Mouse (Mus musculus): ENCODE measurements around the gene Vps26b. TPM values are rescaled to one million over a fixed set of nuclear protein-coding genes. Genes with fewer than 3 reads are reported as not detected.

Gene Vps26b
- total RNA-seq (2021), result 10 to 100 TPM; 33.3 to 35.2 TPM
- long read RNA-seq, experiment 1, transcript Vps26b-201 (6 exons, 3,575 nt), result major isoform, 42 of 53 reads
- long read RNA-seq, experiment 1, partial matches to known transcripts, result 4 of 53 reads
- long read RNA-seq, experiment 1, other reads (novel, unspliced or antisense), result 7 of 53 reads
- long read RNA-seq, experiment 2, transcript Vps26b-201 (6 exons, 3,575 nt), result major isoform, 31 of 35 reads
- long read RNA-seq, experiment 2, partial matches to known transcripts, result 2 of 35 reads
- long read RNA-seq, experiment 2, other reads (novel, unspliced or antisense), result 2 of 35 reads

DNA sequence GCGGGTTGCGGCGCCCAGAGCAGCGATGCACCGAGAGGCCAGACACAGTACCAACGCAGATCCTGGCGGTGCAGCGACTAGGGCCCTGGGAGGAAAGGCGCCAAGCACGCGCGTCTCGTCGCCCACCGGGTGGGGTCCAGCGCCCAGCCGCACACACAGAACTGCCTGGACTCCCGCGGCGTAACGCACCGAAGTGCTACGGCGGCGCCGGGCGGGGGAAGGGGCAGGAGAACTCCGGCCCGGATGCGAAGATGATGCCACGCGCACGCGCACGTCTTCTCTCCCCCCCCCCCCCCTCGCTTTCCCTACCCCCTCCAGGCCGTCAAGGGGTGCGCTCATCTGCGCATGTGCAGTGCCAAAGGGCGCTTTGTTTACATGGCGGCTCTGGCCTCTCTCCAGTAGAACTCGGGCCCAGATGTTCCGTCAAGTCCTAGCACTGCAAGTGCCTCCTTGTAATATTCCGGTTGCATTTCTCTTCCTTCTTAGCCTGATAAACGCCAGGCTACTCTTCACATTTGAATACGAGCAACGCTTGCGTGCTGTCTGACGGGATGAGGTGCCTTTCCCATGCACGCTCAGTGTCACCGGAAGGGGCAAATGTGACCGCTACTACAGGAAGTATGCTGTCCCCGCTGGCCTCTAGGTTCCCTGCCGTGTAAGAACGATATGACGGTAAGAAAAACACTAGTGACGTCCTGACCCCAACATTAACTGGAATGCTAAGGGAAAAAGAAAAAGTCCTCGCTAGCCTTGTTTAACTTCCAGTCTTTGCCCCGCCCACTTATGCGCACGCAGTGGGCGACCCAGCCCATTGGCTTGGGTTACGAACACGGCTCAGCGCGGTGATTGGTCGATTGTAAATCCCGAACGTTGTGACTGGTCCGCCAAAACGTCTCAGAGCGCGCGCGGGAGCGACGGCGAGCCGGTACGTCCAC is at the start of gene Vps26b, which contains the start of gene Ncapd3:
Gene Vps26b, minus strand, starts transcription at position 238 of the 935 bp plus-strand sequence.
Gene Ncapd3, plus strand, starts transcription at position 348 of the 935 bp plus-strand sequence.
- peak; percentile 94 for DNase-seq

DNA sequence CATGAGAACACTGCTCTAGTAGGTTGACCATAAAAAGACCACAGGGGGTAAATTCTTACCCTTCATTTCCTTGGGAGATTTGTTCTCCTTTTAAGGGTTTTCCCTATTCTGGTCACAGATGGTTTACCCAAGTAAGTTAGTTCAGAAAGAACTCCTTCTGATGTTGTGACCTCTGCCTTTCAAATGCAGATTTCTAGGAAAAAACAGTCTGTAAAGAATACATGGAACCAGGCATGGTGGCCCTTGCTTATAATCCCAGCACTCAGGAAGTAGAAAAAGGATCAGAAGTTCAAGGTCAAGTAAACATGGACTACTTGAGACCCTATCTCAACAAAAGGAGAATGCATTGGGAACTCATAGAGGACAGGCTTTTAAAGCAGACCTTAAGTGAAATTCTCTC is 45.9 kb upstream of the Vps26b start:
- DNase-seq, result no peak

DNA sequence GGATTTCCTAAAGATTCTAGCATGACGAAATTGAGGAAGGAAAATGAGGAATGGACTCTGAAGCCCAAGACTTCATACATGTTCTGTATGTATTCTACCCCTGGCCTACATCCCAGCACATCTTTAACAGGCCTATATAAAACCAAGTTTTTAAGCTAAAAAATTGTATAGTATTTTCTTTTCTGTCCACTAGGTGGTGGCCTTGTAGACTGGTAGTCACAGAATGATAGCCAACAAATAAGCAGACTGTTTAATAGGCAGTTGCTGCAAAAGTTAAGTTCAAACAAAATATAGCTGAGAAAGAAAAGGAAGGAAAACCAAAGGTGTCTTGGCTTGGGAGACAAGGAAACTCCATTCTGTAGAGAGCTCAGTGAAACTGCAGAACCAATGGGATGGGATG is 44.8 kb upstream of the Vps26b start:
- no peak for DNase-seq

DNA sequence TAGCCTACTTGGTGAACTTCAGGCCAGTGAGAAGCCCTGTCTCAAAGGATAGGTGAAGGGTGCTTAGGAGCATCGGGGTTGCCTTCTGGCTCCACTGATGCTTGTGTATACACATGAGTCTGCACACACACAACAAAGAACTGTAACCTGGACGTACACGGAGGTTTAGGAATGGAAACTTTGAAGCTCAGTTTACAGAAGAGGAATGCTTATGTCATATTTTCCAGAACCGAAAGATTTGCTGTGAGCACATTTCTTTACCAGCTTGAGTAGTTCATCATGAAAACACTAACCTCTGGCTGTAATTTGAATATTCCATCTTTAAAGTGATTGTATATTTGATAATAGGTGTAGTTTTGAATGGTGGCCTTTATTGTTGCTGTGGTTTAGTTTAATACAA is 41.0 kb upstream of the Vps26b start:
- no peak for DNase-seq

GRCm38 (mm10) chr9:27058341-27058740 is 28.5 kb upstream of the Vps26b start:
- no peak for DNase-seq

- no peak for DNase-seq
Observed at GRCm38 (mm10) chr9:27049492-27049891, 19.6 kb upstream of the Vps26b start.

GRCm38 (mm10) chr9:27043892-27044291 is 14.0 kb upstream of the Vps26b start:
- no peak for DNase-seq

DNA sequence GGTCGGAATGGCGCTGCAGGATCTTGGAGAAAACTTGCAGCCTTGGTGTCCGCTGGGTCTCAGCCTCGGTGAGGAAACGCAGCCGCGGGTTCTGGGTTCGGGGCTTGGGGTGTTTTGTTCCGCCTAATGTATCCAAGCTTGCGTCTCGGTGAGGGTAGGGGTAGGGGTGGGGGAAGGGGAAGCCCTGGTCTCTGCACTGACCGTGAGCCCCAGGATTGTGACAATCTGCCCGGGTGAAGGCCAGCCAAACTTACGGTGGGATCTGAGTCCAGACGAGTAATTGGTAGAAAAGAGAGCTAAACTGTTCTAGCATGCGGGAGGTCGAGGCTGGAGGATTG is 867 bp upstream of the Vps26b start:
- DNase-seq, result no peak

DNA sequence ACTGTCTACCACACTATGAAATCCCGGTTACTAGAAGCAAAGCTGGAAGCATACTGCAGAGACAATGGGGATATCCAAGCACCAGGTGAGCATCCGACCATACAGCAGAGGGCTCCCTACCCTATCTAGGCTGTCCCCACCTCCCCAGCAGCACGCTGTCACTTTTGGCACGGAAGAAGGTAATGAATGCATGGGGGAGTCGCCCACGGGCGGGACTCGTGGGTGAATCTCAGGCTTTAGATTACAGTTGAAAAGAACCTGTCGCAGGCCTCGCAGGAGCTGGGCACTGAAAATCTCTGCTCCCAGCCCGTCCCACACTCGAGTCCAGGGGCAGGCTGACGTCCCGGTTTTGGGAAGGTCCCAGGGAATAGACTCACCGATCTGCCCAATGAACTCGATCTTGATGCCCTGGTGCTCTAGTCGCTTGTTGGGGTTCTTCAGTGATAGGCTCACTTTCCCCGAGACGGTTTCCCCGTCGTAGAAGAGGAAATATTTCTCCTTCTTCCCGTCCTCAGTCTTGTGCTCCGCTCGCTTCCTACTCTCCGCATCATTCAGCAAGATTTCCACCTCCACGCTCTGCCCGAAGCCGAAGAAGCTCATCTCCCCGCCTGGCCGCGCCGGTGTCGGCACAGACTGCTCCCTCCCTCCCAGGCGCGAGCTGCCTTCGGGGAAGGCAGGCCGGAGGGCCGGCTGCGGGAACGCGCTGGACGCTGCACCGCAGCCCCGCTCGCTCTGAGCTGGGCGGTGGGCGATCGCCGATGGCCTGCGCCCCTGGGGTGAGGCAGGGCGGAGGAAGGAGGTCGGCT is 640 bp downstream of the Vps26b start:
- DNase-seq, result peak; percentile 54

- DNase-seq, result no peak
Observed at GRCm38 (mm10) chr9:27026708-27027107, 3.2 kb downstream of the Vps26b start.

- no peak for DNase-seq
Observed at GRCm38 (mm10) chr9:27023681-27024080, 6.2 kb downstream of the Vps26b start.

DNA sequence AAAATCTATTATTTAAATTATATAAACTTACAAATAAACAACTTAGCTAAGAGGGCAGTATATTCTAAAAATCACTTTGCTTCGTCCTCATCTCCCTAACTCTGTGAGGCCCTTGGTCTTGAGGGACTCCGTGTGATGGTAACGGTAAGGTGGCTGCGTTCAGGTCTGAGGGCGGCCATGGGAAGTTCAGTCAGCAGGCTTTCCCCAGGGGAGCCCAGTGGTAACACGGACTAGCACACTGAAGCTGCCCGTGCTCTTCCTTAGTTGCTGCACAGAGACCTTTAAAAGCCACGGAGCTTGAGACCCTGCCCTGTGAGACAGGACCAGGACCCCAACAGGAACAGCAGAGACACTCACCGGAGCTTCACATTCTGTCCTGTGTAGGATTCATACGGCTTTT is 10.9 kb downstream of the Vps26b start:
- DNase-seq, result no peak

DNA sequence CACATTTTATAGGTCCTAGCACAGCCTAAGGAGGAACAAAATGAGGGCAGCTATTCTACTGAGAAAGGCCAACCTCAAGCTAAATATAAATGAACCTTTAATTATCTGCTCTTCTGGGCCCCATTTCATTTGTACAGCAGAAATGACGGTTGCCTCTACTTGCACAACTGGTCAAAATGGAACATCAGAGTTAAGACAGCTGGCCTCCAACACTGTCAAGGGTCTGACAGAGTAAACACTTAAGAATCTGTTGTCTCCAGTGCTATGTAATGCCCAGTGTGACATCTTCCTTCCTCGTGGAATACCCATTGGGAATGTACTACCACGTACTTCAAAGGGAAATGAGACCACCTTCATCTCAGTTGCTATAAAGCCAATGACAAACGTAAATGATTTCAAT is 18.3 kb downstream of the Vps26b start:
- DNase-seq, result no peak

DNA sequence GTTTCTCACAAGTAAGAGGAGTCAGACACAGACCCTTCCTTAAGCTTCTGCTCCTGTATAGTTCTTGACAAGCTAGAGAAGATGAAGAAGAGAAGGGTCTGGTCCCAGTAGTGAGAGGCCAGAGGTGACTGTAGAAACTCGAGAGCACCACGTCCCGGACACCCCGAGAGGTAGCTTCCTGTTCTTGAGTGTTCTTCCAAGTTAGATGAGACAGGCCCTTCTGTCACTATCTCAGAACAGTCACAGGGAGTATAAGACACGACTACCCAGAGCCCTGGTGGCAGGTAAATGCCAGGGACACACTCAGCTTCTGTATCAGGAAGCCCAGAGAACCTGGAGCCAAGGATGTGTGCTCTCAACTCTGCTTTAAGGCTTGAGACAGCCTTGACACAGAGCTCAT is 20.6 kb downstream of the Vps26b start:
- no peak for DNase-seq

GRCm38 (mm10) chr9:27006866-27007265 is 23.0 kb downstream of the Vps26b start:
- DNase-seq, result no peak

GRCm38 (mm10) chr9:27005933-27006332 is 23.9 kb downstream of the Vps26b start:
- no peak for DNase-seq

DNA sequence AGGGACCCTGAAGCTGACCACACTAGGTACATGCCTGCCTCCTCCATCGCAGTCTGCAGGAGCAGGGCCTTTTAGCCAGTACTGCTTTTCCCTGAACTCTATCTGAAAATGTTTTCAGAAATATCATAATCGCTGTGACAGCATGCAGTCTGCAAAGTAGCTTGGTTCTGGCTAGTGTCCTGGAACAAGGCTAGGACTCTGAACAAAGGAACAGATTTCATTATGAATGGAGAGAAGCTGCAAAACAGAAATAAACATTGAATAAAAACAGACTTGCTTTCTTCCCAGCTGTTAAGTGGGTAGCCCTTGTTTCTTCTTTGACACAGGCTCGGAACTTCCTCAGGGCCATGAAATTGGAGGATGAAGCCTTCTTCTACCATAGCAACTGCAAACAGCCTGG is 24.6 kb downstream of the Vps26b start:
- DNase-seq, result no peak

DNA sequence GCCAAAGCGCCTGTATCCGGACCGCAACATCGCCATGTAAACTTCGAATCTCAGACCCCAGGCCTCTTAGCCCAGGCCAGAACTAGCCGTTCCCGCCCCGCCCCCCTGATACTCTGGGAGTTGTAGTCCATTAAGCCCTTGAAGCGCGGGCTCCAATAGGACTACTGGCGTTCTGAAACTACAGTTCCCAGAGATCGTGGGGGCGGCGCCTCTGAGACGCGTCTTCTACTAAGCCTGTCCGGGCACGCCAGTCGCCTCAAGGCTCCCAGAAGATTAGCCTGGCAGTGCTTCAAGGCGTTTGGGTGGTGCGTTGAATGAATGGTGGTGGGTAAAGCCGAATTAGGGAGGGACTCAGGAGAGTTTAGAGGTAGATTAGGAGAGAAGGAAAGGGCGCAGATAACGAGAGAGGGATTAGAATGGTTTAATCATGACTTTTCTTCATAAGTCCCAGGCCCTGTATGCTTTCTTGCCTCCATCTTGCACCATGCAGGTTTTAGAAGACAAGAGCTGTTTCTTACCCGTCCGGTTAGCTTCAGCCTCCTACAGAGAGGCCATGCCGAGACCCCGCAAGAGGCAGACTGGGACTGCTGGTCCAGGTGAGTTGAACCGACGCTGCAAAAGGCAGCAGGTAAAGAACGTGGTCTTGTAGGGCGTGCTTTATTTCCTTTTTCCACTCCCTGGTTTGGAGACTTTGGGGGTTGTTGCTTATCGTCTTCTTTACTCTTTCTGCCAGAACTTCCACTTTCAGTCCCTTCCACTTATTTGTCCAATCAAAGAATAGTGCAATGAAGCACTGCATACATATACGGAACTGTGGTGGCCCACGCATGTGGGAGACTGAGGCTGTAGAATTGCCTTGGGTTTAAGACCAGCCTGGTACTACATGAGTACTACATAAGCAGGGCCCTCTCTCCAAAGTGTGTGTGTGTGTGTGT is 30.1 kb downstream of the Vps26b start, which contains the start of the genes Acad8 and Thyn1:
Gene Acad8, minus strand, starts transcription at position 106 of the 935 bp plus-strand sequence.
Gene Thyn1, plus strand, starts transcription at position 250 of the 935 bp plus-strand sequence.
- peak; percentile 93 for DNase-seq

DNA sequence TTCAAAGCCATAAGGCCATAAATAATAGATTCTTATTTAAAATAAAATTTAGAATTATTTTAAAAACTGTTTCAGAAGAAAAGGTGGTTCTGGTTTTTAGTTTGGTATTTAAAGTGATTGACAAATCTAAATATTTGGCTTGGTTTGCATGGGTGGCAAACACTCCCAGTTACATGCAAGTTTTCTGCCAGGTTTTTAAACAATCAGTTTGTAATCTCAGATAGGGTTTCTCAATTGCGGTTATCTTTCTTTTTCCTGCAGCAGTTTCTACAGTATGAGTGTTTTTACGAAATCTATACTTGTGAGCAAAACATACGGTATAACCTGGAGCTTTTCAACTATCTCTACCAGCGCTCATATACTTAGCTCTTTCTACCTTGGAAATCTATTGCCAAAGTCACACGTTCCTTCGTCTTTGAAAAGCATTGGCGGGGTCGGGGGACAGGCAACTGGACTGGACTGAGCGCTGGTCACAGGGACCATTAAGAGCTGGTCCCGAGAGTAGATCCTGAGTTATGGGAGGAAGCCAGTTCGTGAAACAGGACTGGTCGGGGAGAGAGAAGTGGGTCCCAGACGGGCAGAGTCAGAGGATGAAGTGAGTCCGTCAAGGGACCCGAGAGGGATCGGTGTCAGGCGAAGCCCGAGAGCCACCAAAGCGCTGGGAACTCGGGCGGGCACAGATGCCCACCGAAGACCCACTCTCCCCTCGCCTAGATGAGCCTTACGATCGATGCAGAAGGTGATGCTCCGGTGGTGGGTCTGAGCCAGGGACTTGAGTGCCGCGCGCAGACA is 31.0 kb downstream of the Vps26b start:
- no peak for DNase-seq

DNA sequence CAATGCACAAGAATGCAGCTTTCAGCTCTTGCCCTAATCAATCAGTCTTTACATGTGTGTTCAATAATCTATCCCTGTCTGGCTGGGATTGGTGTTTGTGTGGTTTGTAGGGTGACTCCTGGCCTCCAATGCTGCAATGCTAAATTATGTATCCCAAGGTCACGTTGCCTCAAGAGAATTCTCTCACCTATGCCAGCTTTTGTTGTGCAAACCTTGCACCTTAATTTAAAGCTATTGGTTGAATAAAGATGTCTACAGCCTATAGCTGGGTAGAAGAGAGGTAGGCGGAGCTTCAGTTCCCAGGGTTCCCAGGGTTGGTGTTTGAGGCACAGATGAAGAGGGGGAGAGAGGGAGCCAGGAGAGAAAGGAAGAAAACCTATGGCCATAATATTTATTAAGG is 32.4 kb downstream of the Vps26b start:
- no peak for DNase-seq

All from gastrocnemius, postnatal 10 days (tissue).